Mouse (Mus musculus): ENCODE data around the gene Gaa. TPM values are rescaled to one million over a fixed set of nuclear protein-coding genes. Genes with fewer than 3 reads are reported as not detected.
"Not testable (repeated sequence)": the region's sequence is repeated elsewhere in the genome, so short reads cannot be mapped to it uniquely, and the experiment has no call there.

Gaa gene
- polyA plus RNA-seq, 1 experiment from 2014 or later: 30.8 TPM

- H3K4me2 ChIP-seq (ENCODE audit: low read depth, low read length): no peak overlapping the region
- H3K4me1 ChIP-seq (ENCODE audit: control insufficient read depth, low read depth, low read length): peaks cover 7% of the 10 kb centered on the region; the same call in 1 of the 2 replicates
- H3K9ac ChIP-seq (ENCODE audit: low read depth, low read length): no peak overlapping the region
- no peaks in the 10 kb centered on the region for H3K27me3 ChIP-seq (ENCODE audit: control insufficient read depth, insufficient read depth, low read depth, low read length)
- H3K36me3 ChIP-seq (ENCODE audit: control insufficient read depth, insufficient read depth): no peaks in the 10 kb centered on the region
- no peak overlapping the region for H3K4me3 ChIP-seq (ENCODE audit: low read depth, low read length)
- H3K27ac ChIP-seq (ENCODE audit: low read length): no peak overlapping the region
- no peaks in the 10 kb centered on the region for H3K9me3 ChIP-seq (replicated peaks; ENCODE audit: control insufficient read depth, low read length)
- peak; percentile 39; the same call in 1 of the 2 replicates for ATAC-seq (ENCODE audit: low read depth)
- WGBS (ENCODE audit: insufficient replicate concordance): 23% methylated on average over 6 of the region's 6 CpGs
Measured at GRCm38 (mm10) chr11:119249011-119249410, 18.7 kb upstream of the Gaa start.

- H3K4me2 ChIP-seq (ENCODE audit: low read depth, low read length): no peak overlapping the region
- peaks cover 7% of the 10 kb centered on the region; the same call in 1 of the 2 replicates for H3K4me1 ChIP-seq (ENCODE audit: control insufficient read depth, low read depth, low read length)
- no peaks in the 10 kb centered on the region for H3K9me3 ChIP-seq (replicated peaks; ENCODE audit: control insufficient read depth, low read length)
- H3K27ac ChIP-seq (ENCODE audit: low read length): no peak overlapping the region
- H3K36me3 ChIP-seq (ENCODE audit: control insufficient read depth, insufficient read depth): no peaks in the 10 kb centered on the region
- no peak for ATAC-seq (ENCODE audit: low read depth)
- H3K4me3 ChIP-seq (ENCODE audit: low read depth, low read length): no peak overlapping the region
- 32% methylated on average over 17 of the region's 17 CpGs for WGBS (ENCODE audit: insufficient replicate concordance)
- no peak overlapping the region for H3K9ac ChIP-seq (ENCODE audit: low read depth, low read length)
- no peaks in the 10 kb centered on the region for H3K27me3 ChIP-seq (ENCODE audit: control insufficient read depth, insufficient read depth, low read depth, low read length)
Measured at GRCm38 (mm10) chr11:119250998-119251397, 16.7 kb upstream of the Gaa start.

- peak overlapping the region; percentile 36; the same call in 1 of the 2 replicates for H3K4me2 ChIP-seq (ENCODE audit: low read depth, low read length)
- H3K9me3 ChIP-seq (replicated peaks; ENCODE audit: control insufficient read depth, low read length): no peaks in the 10 kb centered on the region
- H3K4me3 ChIP-seq (ENCODE audit: low read depth, low read length): no peak overlapping the region
- no peak overlapping the region for H3K27ac ChIP-seq (ENCODE audit: low read length)
- peak; percentile 40; the same call in 1 of the 2 replicates for ATAC-seq (ENCODE audit: low read depth)
- no peak overlapping the region for H3K9ac ChIP-seq (ENCODE audit: low read depth, low read length)
- H3K36me3 ChIP-seq (ENCODE audit: control insufficient read depth, insufficient read depth): no peaks in the 10 kb centered on the region
- 7% methylated on average over 22 of the region's 22 CpGs for WGBS (ENCODE audit: insufficient replicate concordance)
- peaks cover 7% of the 10 kb centered on the region; the same call in 1 of the 2 replicates for H3K4me1 ChIP-seq (ENCODE audit: control insufficient read depth, low read depth, low read length)
- H3K27me3 ChIP-seq (ENCODE audit: control insufficient read depth, insufficient read depth, low read depth, low read length): no peaks in the 10 kb centered on the region
Measured at GRCm38 (mm10) chr11:119252854-119253541, 14.7 kb upstream of the Gaa start.

- not testable (repeated sequence) for H3K27me3 ChIP-seq (ENCODE audit: control insufficient read depth, insufficient read depth, low read depth, low read length); H3K36me3 ChIP-seq (ENCODE audit: control insufficient read depth, insufficient read depth); H3K4me1 ChIP-seq (ENCODE audit: control insufficient read depth, low read depth, low read length); H3K27ac ChIP-seq (ENCODE audit: low read length); H3K4me3 ChIP-seq (ENCODE audit: low read depth, low read length); H3K9ac ChIP-seq (ENCODE audit: low read depth, low read length); H3K4me2 ChIP-seq (ENCODE audit: low read depth, low read length); H3K9me3 ChIP-seq (replicated peaks; ENCODE audit: control insufficient read depth, low read length); ATAC-seq (ENCODE audit: low read depth)
- WGBS (ENCODE audit: insufficient replicate concordance): 74% methylated on average over 5 of the region's 5 CpGs
Measured at GRCm38 (mm10) chr11:119256557-119256956, 11.1 kb upstream of the Gaa start.

- no peaks in the 10 kb centered on the region for H3K36me3 ChIP-seq (ENCODE audit: control insufficient read depth, insufficient read depth)
- no peak overlapping the region for H3K27ac ChIP-seq (ENCODE audit: low read length)
- no peaks in the 10 kb centered on the region for H3K9me3 ChIP-seq (replicated peaks; ENCODE audit: control insufficient read depth, low read length)
- H3K4me3 ChIP-seq (ENCODE audit: low read depth, low read length): no peak overlapping the region
- peak overlapping the region; percentile 44 for H3K4me2 ChIP-seq (ENCODE audit: low read depth, low read length)
- ATAC-seq (ENCODE audit: low read depth): no peak
- H3K4me1 ChIP-seq (ENCODE audit: control insufficient read depth, low read depth, low read length): peaks cover under 1% of the 10 kb centered on the region; the same call in 1 of the 2 replicates
- no peaks in the 10 kb centered on the region for H3K27me3 ChIP-seq (ENCODE audit: control insufficient read depth, insufficient read depth, low read depth, low read length)
- no peak overlapping the region for H3K9ac ChIP-seq (ENCODE audit: low read depth, low read length)
- 52% methylated on average over 9 of the region's 9 CpGs for WGBS (ENCODE audit: insufficient replicate concordance)
Measured at GRCm38 (mm10) chr11:119258216-119258571, 9.5 kb upstream of the Gaa start.

- Histone ChIP-seq H3K27me3 (ENCODE audit: control insufficient read depth, insufficient read depth, low read depth, low read length) (no peaks in the 10 kb centered on the region), H3K4me3 (ENCODE audit: low read depth, low read length) (peak overlapping the region; percentile 22; the same call in 1 of the 2 replicates), H3K4me2 (ENCODE audit: low read depth, low read length) (peak overlapping the region; percentile 44), H3K36me3 (ENCODE audit: control insufficient read depth, insufficient read depth) (no peaks in the 10 kb centered on the region), H3K4me1 (ENCODE audit: control insufficient read depth, low read depth, low read length) (no peaks in the 10 kb centered on the region; the same call in 1 of the 2 replicates), H3K9ac (ENCODE audit: low read depth, low read length) (no peak overlapping the region), H3K9me3 (replicated peaks; ENCODE audit: control insufficient read depth, low read length) (no peaks in the 10 kb centered on the region), H3K27ac (ENCODE audit: low read length) (no peak overlapping the region)
- WGBS (ENCODE audit: insufficient replicate concordance): 58% methylated on average over 23 of the region's 23 CpGs
- peak; percentile 68 for ATAC-seq (ENCODE audit: low read depth)
Measured at GRCm38 (mm10) chr11:119258572-119259322, 8.9 kb upstream of the Gaa start.

GRCm38 (mm10) chr11:119259977-119260376 lies 7.7 kb upstream of the Gaa start:
- ATAC-seq (ENCODE audit: low read depth): no peak
- 73% methylated on average over 8 of the region's 8 CpGs for WGBS (ENCODE audit: insufficient replicate concordance)
- no peak overlapping the region for H3K27ac ChIP-seq (ENCODE audit: low read length)

GRCm38 (mm10) chr11:119264413-119264812 lies 3.3 kb upstream of the Gaa start:
- Histone ChIP-seq H3K9ac (ENCODE audit: low read depth, low read length) (no peak overlapping the region), H3K36me3 (ENCODE audit: control insufficient read depth, insufficient read depth) (no peaks in the 10 kb centered on the region), H3K9me3 (replicated peaks; ENCODE audit: control insufficient read depth, low read length) (no peaks in the 10 kb centered on the region), H3K4me2 (ENCODE audit: low read depth, low read length) (no peak overlapping the region), H3K4me3 (ENCODE audit: low read depth, low read length) (no peak overlapping the region), H3K4me1 (ENCODE audit: control insufficient read depth, low read depth, low read length) (peaks cover 12% of the 10 kb centered on the region), H3K27me3 (ENCODE audit: control insufficient read depth, insufficient read depth, low read depth, low read length) (no peaks in the 10 kb centered on the region), H3K27ac (ENCODE audit: low read length) (no peak overlapping the region)
- 79% methylated on average over 13 of the region's 13 CpGs for WGBS (ENCODE audit: insufficient replicate concordance)
- no peak for ATAC-seq (ENCODE audit: low read depth)

More at GRCm38 (mm10) chr11:119259977-119260376, 7.7 kb upstream of the Gaa start:
- Histone ChIP-seq H3K4me1 (ENCODE audit: control insufficient read depth, low read depth, low read length) (no peaks in the 10 kb centered on the region; the same call in 1 of the 2 replicates), H3K4me3 (ENCODE audit: low read depth, low read length) (no peak overlapping the region), H3K9me3 (replicated peaks; ENCODE audit: control insufficient read depth, low read length) (no peaks in the 10 kb centered on the region), H3K4me2 (ENCODE audit: low read depth, low read length) (no peak overlapping the region), H3K36me3 (ENCODE audit: control insufficient read depth, insufficient read depth) (no peaks in the 10 kb centered on the region), H3K9ac (ENCODE audit: low read depth, low read length) (no peak overlapping the region), H3K27me3 (ENCODE audit: control insufficient read depth, insufficient read depth, low read depth, low read length) (no peaks in the 10 kb centered on the region)

- Histone ChIP-seq H3K4me2 (ENCODE audit: low read depth, low read length) (no peak overlapping the region), H3K36me3 (ENCODE audit: control insufficient read depth, insufficient read depth) (no peaks in the 10 kb centered on the region), H3K4me3 (ENCODE audit: low read depth, low read length) (no peak overlapping the region), H3K9me3 (replicated peaks; ENCODE audit: control insufficient read depth, low read length) (no peaks in the 10 kb centered on the region), H3K9ac (ENCODE audit: low read depth, low read length) (no peak overlapping the region), H3K27me3 (ENCODE audit: control insufficient read depth, insufficient read depth, low read depth, low read length) (no peaks in the 10 kb centered on the region), H3K4me1 (ENCODE audit: control insufficient read depth, low read depth, low read length) (peaks cover 12% of the 10 kb centered on the region), H3K27ac (ENCODE audit: low read length) (no peak overlapping the region)
- 47% methylated on average over 7 of the region's 7 CpGs for WGBS (ENCODE audit: insufficient replicate concordance)
- ATAC-seq (ENCODE audit: low read depth): no peak
Measured at GRCm38 (mm10) chr11:119265811-119266210, 1.9 kb upstream of the Gaa start.

All from liver, embryonic 16.5 days (tissue).